Mouse (Mus musculus) megakaryocyte-erythroid progenitor cell, adult 5-6 weeks (primary cell): ENCODE data around the gene Slc43a3. TPM values are rescaled to one million over a fixed set of nuclear protein-coding genes. Genes with fewer than 3 reads are reported as not detected.
A peak's percentile ranks its signal among the peaks of the same experiment; 100 is the strongest.
"Not testable (repeated sequence)": the region's sequence is repeated elsewhere in the genome, so short reads cannot be mapped to it uniquely, and the experiment has no call there.

Experiments
- ATAC-seq: replicated peaks from 2 replicates; pipeline ENCODE4 v1.8.0; 2016; ENCODE audit warnings: mild to moderate bottlenecking, inconsistent platforms; ENCODE audit not compliant: severe bottlenecking, poor library complexity, low FRiP score, low TSS enrichment
- total RNA-seq, 2 experiments: library from RNA; stranded (forward) in 1 of 2; stranded (reverse) in 1 of 2; fragments of 200-1000, 215-1000 nt in 1 of 2; fragments of >200 nt in 1 of 2; fragmentation: Nextera tagmentation in 1 of 2; gene quantifications; 2 replicates each; pipeline ENCODE4 v1.2.3; 2014 to 2017

Gene Slc43a3
- total RNA-seq (2014; fragmentation: Nextera tagmentation) (118 and 137 TPM in 2 replicates), total RNA-seq (2017) (65.3 and 108 TPM in 2 replicates)

DNA sequence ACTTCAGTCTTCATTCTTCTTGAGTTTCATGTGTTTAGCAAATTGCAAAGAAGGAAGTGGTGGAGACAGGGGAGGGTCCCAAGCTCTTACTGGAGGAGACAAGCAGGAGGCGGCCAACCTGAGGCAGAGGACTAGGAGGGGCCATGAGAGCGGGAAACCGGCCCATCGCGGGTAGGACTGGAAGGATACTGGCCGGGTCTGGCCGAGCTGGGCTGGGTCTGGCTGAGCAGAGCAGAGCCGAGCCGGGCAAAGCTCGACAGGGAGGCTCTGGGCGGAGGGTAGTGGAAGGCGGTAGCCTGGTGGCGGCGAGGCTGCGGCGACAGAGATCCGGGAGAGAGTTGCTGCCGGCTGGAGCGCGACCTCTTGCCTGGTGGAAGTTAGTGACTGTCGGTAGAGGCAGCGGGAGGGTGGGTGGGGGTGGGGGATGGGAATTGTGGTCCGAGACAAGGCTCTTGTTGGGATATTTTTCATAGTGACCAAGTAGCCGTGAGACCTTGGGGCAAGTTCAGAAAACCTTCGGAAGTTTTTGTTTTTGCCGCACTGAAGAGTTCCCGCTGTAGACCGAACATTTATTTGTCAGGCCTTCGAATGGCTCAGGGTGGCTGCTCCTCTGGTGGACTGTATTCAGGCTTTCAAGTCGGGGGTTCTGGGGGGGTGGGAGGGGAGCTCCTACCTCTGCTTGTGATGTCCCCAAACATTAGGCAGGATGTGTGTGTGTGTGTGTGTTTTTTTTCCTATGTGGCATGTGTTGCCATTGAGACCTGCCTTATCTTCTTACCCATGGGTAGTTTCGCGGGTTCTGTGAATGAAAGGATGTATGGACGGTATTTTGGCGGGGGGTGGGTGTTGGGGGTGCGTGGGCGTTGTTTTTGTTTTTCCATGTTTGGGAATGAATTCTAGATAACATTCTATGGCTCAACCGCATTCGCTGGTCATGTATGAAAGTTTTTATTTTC, at the start of gene Slc43a3:
Slc43a3 (plus strand) TSS at position 106 of the 956 bp plus-strand sequence.
- peak; percentile 71 for ATAC-seq

DNA sequence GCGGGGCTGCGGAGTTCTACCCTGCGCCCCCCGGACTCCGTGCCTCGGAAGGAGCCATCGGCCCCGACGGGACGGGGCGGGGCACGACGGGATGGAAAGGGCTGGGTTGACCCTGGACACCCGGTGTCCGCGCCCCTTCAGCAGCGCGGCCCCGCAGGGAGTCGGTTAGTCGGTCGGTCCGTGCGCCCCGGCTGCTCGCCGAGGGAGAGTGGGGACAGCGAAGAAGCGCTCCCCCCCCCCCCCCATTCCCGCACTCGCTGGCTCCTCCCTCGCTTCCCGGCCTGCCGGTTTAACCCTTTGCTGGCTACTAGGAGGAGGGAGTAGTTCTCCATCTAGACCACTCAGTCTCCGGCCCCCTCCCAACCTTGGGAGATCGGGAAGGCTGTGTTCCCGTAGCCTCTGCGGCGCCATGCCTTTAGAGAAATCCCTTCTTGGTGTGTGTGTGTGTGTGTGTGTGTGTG, 49.5 kb upstream of the Slc43a3 start:
- ATAC-seq: no peak

DNA sequence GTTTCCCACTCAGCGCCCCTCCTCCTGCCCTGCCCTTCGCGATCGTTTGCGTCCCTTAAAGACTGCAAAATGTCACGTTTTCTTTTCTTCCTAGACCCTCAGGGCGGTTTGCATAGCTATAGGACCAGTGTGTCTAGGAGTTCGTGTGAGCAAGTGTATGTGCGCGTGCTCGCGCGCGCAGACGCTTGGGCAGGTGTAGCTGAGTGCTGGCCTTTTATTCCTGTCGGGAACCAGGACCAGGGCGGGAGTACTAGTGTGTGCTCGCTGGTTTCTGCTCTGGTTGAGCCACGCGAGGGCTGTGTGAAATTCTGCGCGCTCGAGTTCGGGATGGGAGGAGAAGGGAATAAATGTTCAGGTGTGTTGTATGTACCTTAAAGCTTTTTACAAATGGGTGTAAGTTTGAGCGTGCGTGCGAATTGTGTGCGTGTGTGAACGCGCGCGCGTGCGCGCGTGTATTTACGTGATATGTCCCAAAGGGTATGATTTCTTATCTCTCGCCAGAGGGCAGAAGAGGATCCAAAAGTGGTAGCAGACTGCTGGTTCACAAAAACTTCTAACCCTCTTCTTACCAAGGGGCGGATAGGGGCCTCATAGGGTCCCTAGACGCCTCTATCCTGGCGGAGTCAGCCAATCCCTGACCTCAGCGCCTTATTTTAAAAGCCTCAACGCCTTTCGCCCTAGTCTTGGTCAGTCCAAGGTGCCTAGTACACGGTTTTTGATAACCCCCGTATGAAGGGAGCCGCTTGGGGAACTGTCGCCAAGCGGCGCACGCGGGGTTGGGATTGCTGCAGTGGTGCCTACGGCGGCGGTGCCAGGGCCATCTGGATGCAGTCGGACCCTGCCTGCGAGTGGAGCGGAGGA, 48.7 kb upstream of the Slc43a3 start:
- peak; percentile 35 for ATAC-seq

DNA sequence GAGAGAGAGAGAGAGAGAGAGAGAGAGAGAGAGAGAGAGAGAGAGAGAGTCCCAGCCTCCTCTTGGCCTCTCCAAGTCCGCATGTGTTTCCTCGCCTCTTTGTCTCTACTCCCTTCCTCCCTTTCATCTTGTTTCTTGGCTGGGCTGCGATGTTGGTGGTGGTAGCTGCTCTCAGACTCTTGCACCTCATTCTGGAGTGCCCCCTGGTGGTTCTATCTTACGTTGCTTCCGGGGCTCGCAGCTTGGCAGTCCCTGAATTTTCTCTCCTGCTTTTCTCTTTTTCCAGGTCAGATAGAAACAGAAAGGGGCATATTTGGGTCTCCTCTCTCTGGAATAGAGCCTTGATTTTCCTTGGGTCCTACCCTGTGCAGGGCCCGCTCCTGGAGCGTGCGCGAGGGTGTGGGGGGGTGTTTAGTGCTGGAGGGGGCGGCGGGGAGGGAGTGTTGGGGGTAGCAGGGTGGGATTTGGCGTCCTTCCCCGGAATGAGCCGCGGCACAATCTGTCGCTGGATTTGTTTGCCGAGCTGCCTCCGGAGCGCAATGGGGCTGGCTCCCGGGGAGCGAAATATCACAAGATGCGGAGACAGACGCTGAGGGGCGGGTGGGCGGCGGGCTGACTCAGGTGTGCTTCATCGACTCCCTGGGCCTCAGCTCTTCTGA, 47.6 kb upstream of the Slc43a3 start:
- peak; percentile 56 for ATAC-seq

DNA sequence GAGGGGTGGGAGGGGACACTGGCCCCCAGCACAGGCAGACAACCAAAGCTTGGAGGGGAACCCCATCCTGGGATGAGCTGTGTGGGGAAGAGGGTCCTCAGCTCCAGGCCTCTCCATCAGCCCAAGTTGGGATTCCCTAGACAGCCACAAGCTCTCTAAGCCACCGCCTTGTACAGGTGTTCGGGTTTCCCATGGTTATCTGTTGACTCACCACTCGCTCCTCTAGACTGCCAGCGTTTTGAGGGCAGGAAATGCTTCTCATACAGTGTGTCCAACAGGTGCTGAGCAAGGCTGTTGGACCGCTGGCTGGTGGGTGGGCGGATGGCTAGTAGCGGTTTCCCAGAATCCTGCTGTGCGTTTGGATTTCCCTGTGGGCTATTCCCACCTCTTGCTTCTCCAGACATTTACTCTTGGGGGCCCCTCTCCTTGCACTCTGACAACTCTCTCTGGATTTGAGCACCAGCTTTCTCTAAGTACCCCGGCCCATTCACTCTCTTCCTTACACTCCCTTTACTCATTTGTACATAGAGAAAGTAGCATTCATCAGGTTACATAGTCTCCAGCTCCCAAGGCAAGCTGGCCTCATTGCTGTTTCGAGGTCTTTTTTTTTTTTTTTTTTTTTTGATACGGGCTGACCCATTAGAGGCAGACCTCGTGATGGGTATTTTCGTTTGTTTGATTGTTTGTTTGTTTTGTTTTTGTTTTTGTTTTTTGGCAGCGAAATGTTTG, 46.9 kb upstream of the Slc43a3 start:
- ATAC-seq: no peak

DNA sequence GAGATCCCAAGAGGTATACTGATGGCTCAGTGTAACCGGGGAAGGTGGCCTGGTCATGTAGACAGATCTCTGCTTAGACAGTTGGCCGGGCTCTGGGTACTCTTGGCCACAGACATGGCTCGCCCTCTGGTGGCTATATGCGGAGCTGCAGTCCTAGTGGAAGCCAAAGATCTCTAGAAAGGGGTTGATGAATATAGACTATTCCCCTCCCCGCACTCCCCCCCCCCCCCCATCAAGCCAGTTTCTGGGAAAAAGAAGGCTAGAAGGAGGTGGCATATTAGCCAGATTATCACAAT, 46.4 kb upstream of the Slc43a3 start:
- peak; percentile 67 for ATAC-seq

DNA sequence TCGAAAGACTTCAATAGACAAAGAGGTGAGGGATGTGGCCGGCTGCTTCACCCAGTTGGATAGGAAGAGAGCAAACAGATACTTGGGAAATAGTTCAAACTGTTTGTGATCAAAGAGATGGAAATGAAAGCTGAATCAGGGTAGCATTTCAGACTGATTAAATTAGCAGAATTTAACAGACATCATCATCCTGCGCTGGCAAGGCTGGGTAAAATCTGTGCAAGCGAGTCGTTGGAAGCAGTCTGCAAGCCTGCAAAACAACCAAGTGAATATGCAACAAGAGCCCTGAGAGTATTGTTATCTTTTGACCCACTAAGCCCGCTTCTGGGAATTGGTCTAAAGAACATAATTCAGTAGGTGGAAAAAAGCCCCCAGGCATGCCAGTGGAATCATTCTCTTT, 43.0 kb upstream of the Slc43a3 start:
- ATAC-seq: no peak

DNA sequence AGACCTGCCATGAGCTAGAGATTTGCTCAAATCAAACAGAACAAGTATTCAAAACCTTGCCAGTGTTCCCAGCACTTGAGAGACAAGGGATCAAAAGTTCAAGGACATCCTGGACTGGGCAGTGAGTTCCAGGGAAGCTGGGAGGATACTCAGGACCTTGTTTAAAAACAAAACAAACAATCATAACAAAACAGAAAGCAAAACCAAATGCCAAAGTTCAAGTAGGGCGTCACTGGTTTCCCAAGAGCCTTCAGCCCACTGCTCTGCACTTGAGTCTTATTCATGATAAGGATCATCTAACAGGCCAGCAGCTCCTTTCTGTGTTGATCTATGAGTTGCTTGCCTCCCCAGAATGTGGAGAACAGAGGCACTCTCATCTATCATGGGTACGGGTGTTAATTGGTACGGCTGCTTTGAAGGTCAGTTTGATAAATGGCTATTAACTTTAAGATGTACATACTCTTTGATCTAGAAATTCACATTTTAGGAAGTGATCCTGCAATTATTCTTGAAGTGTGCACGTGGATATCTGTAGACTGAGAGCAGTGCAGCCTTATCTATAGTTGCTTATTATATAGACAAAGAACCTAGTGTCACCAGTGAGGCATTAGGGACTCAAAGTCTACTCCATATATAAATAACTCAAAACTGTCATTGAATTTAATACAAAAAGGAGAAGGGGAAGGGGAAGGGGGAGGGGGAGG, 40.7 kb upstream of the Slc43a3 start:
- ATAC-seq: peak; percentile 62; the same call in 1 of the 2 replicates

DNA sequence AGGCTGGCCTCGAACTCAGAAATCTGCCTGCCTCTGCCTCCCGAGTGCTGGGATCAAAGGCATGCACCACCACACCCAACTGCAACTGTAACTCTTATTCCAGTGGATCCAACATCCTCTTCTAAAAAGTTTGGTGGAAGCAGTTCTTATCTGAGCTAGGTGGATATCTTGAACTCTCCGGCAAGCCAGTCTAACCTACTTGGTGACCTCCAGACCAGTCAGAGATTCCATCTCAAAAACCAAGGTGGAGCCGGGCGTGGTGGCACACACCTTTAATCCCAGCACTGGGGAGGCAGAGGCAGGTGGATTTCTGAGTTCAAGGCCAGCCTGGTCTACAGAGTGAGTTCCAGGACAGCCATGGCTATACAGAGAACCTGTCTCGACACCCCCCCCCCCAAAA, 39.7 kb upstream of the Slc43a3 start:
- ATAC-seq: not testable (repeated sequence)

DNA sequence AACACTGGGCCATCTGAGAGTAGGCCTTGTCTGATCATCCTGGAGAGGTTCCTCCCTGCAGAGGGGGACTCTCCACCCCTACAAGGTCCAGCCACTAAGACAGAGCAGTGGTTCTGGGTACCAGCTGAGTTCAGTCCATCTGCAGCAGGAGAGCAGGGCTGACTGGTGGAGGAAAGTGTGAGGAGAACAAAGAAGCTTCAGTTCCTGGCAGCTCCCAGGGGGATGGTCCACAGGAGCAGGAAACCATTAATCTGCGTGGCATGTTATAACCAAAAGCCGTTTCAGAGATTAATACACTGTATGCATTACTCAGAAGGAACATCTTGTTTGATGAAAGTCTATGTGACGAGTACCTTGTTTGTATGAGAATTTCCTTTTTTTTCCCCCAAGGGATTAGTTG, 23.7 kb upstream of the Slc43a3 start:
- no peak for ATAC-seq

DNA sequence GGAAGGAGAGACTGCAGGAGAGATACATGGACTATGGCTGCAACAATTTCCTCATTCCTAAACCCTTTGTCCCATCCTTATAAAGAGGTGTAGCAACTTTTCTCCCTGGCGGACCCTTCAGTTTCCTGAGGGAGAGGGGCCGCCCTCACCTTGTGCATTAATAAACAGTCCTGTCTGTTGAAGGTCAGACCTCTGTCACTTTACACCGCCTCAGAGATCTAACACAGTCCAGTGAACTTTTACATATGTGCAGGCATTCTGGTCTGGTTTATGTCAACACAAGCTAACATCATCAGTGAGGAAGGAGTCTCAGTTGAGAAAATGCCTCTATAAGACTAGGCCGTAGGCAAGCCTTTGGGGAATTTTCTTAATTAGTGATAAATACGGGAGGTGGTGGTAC, 22.5 kb upstream of the Slc43a3 start:
- ATAC-seq: no peak

DNA sequence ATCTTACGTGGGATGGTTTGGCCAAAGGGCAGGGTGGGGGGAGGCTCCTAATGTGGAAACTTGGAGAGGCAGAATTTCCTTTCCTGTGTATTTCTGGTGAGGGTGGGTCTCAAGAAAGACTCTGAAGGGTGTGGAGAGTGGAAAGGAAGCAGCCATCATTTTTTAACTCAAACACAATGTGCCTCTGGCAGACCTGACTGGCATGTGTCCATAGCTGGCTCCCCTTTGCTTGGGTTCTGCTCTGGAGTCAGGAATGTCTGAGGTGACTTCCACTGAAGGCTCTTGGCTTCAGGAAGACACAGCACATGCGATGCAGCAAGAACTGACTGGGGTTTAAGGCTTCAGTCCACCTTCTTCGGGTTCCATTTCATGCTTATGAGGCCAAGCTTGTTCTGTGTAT, 21.0 kb upstream of the Slc43a3 start:
- ATAC-seq: no peak

DNA sequence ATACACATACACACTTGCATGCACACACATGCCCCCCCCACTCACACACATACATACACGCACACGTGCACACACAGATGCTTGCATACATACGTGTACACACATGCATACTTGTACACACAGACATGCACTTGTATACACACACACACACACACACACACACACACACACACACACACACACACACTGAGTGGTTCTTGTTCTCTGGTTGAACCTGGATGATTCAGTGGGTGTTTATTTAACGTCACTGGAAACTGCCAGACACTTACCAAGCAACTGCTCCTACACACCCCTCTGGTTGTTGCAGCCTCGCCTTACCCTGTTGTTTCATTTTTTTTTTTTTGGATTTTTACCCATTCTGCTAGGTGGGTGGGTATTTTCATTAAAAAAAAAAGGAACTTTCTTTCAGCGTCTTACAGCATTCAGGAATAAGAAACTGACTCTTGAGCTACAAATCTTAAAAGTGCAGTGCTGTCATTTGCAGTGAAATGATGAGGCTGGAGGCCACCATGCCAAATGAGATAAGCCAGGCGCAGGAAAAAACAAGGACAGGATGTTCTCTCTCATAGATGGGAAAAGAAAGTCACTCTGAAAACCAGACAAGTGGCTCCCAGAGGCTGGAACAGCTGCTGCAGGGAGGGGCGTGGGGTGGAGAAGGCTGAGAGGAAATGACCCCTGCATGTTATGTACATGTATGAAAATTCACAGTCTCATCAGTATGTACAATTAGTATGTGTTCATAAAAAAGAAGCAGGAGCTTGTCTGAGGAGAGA, 19.6 kb upstream of the Slc43a3 start:
- ATAC-seq: no peak

DNA sequence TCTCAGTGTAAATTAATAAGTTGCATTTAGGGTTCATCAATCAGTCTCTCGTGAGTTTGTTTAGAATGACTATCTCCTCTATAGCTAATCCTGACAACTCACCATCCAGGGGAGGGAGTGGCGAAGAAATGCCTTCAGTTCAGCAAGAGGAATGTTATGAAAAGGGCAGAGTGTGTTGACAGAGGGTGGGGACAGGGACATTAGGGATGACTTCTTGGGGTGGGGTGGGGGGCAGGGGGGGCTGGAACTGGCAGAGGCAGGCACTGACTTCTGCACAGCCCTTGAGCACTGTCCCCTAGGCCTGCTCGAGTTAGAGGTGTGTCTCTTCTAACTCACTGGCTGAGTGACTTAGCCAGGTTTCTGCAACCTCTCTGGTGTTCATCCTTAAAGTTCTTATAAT, 18.2 kb upstream of the Slc43a3 start:
- no peak for ATAC-seq

DNA sequence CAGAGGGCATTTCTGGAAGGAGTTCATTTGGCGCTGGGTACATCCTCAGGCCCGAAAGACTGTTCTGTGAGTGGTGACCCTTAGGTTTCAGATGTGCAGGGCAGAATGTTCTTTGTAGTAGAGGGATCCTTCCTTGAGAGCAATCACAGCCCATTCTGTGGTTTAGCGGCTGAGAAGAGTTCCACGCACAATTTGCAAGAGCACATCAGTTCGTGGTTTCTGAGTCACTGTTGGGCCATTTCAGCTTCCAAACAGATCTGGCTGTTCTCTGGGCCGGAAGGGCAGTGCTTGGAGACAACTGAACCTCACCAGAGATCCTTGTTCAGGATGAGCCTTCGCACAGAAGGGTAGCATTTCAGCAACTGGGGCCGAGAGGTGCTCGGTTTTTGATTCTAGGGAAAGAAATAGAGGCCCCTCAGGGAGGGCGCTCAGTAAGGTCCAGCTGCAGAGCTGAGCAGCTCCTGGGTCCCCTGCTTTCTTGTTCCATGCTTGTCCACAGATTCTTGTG, 16.7 kb upstream of the Slc43a3 start:
- ATAC-seq: no peak

DNA sequence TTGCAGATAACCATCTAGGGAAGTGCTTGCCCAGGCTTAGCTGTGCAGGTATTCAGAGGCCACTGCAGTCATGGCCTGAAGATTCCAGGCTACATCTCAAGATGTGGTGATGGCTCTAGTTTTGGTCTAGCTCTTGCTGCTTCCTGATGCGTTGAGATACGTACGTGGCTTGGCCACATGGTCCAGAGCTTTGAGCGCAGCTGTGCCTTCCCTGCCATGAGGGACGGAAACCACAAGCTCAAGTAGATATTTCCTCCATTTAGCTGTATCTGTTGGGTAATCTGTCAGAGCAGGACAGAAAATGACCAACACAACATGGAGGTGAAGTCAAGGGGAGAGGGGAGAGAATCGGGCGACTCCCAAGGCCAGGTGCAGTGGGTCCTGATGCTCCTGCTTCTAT, 6.2 kb upstream of the Slc43a3 start:
- peak; percentile 45 for ATAC-seq

DNA sequence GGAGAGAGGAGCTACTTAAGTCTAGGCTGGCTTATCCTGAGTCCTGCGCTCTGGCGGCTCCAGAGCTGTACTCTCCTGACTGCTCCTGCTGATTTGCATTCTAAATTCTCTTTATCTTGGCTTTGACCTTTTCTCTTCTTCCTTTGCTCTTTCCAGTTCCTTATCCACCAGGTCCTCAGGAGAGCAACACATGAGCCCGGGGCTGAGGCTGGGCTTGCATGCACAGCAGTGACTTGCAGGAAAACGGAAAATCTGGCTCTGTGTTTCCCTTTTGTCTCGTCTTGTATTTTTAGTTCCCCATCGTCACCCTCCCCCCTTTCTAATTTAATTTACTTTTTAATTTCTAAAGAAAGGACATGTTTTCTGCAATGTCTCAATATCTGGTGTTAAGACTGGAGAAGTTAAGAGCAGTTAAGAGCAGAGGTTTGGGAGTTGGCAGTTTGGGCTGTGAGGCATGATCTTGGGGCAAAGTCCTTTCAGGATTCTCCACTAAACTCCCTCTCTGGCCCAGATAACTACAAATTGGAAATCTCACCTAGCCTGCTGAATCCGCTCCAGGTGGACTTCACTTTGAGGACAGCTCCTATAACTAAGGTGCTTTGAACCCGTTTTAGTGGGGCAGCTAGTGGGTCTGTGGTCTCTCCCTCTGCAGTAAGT, 2.3 kb upstream of the Slc43a3 start:
- no peak for ATAC-seq
